Mouse (Mus musculus): ENCODE results near the gene 1700028J19Rik.

- TF ChIP-seq CTCF (IDR thresholded peaks at IDR 0.05; ENCODE audit: extremely low read depth, insufficient read length, insufficient replicate concordance, low read depth, low read length) (no peak), POLR2A (IDR thresholded peaks at IDR 0.05; ENCODE audit: low read depth, low read length) (no peak)
Measured at GRCm38 (mm10) chr7:44287760-44288159, 41.3 kb upstream of the 1700028J19Rik start.

All from small intestine, adult 2 months (tissue).